Mouse (Mus musculus): ENCODE data around the gene Serinc2. TPM values are rescaled to one million over a fixed set of nuclear protein-coding genes. Genes with fewer than 3 reads are reported as not detected.

Serinc2 gene
- 54.8 and 77.5 TPM in 2 replicates for polyA plus RNA-seq (2012; rRNA removed)

DNA sequence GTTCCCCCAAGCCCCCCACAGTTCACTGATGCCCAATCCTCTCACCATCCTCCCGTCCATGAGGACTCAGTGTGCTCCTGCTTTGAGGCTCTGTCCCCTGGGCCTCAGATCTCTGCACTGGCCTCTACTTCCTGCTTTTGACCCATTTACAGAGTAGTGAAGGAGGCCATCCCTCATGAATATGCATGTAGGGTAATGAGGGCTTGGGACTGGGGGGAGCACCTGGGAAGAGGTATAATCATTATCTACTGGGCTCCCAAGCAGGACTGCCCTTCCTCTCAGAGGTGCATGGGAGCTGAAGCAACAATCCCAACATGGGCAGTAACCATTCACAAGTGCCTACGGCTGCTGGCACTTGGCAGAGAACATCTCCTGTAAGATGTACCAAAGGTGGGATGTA lies at the start of gene Serinc2:
Gene Serinc2, minus strand, starts transcription at position 101 of the 400 bp plus-strand sequence.
- Histone ChIP-seq H3K4me1 (ENCODE audit: control insufficient read depth, insufficient read depth, low read length) (no peaks in the 10 kb centered on the region), H3K36me3 (ENCODE audit: control insufficient read depth, insufficient read depth, low read length) (no peaks in the 10 kb centered on the region), H3K27me3 (replicated peaks; ENCODE audit: control insufficient read depth, insufficient read depth, low read length) (no peaks in the 10 kb centered on the region), H3K4me3 (ENCODE audit: insufficient read depth, low read depth, low read length) (no peak within 1 kb of the TSS), H3K27ac (ENCODE audit: insufficient read depth, low read depth, low read length) (no peak within 1 kb of the TSS)
- DNase-seq = no peak
- TF ChIP-seq POLR2A (IDR thresholded peaks at IDR 0.05; ENCODE audit: low read depth, low read length) (no peak), CTCF (conservative IDR thresholded peaks at IDR 0.05; ENCODE audit: insufficient read depth, insufficient read length, low read depth, low read length) (no peak)
- WGBS = 59% methylated on average over 2 of the region's 2 CpGs

DNA sequence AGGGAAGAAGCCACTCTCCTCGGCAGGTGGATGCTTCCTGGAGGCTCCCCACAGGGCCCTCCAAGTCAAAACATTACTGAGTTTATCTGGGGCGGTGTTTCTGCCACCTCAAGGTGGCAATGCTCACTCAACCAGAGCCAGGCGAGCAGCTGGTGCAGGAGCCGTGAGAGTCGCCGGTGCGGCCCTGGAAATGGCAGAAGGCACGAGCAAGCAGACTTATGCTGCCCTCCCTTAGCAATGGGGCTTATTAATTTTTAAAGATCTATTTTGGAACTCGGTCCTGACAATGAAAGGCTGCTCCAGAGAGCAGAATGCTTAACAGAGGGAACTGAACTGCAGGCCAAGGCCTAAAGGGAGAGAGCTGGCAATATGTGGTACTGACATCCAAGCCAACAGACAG lies 48.4 kb upstream of the Serinc2 start:
- DNase-seq = no peak
- peaks cover 6% of the 10 kb centered on the region; the same call in 1 of the 2 replicates for H3K4me1 ChIP-seq (ENCODE audit: control insufficient read depth, insufficient read depth, low read length)
- no peaks in the 10 kb centered on the region; the same call in 1 of the 2 replicates for H3K36me3 ChIP-seq (ENCODE audit: control insufficient read depth, insufficient read depth, low read length)
- no peak for TF ChIP-seq POLR2A (IDR thresholded peaks at IDR 0.05; ENCODE audit: low read depth, low read length)
- no peak for TF ChIP-seq CTCF (conservative IDR thresholded peaks at IDR 0.05; ENCODE audit: insufficient read depth, insufficient read length, low read depth, low read length)
- H3K27ac ChIP-seq (ENCODE audit: insufficient read depth, low read depth, low read length) = peak overlapping the region; percentile 14; the same call in 1 of the 2 replicates
- no peaks in the 10 kb centered on the region for H3K27me3 ChIP-seq (replicated peaks; ENCODE audit: control insufficient read depth, insufficient read depth, low read length)
- 34% methylated on average over 9 of the region's 9 CpGs for WGBS
- H3K4me3 ChIP-seq (ENCODE audit: insufficient read depth, low read depth, low read length) = no peak overlapping the region

DNA sequence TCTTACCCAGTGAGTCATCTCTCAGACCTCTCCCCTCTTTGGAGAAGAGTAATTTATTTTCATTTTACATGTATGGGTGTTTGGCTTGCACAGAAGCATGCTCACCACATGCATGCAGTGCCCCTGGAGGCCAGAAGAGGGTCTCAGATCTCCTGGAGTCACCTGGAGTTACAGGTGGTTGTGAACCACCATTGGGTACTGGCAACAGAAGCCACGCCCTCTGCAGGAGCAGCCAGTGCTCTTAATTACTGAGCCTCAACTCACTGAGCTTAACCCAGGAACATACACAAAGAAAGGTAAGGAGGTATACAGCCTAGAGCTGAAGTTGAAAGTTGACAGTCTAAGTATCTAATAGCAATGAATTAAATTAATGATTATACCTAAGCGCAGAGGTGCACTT lies 46.4 kb upstream of the Serinc2 start:
- WGBS = 92% methylated on average over 2 of the region's 2 CpGs
- DNase-seq = no peak
- Histone ChIP-seq H3K4me3 (ENCODE audit: insufficient read depth, low read depth, low read length) (no peak overlapping the region), H3K27ac (ENCODE audit: insufficient read depth, low read depth, low read length) (no peak overlapping the region), H3K27me3 (replicated peaks; ENCODE audit: control insufficient read depth, insufficient read depth, low read length) (no peaks in the 10 kb centered on the region), H3K4me1 (ENCODE audit: control insufficient read depth, insufficient read depth, low read length) (peaks cover 6% of the 10 kb centered on the region; the same call in 1 of the 2 replicates), H3K36me3 (ENCODE audit: control insufficient read depth, insufficient read depth, low read length) (no peaks in the 10 kb centered on the region; the same call in 1 of the 2 replicates)
- TF ChIP-seq POLR2A (IDR thresholded peaks at IDR 0.05; ENCODE audit: low read depth, low read length) (no peak), CTCF (conservative IDR thresholded peaks at IDR 0.05; ENCODE audit: insufficient read depth, insufficient read length, low read depth, low read length) (no peak)

GRCm38 (mm10) chr4:130323607-130324006 lies 44.6 kb upstream of the Serinc2 start:
- peaks cover 8% of the 10 kb centered on the region; the same call in 1 of the 2 replicates for H3K4me1 ChIP-seq (ENCODE audit: control insufficient read depth, insufficient read depth, low read length)
- H3K36me3 ChIP-seq (ENCODE audit: control insufficient read depth, insufficient read depth, low read length) = no peaks in the 10 kb centered on the region; the same call in 1 of the 2 replicates
- no peak for DNase-seq
- 67% methylated on average over 5 of the region's 5 CpGs for WGBS
- H3K27ac ChIP-seq (ENCODE audit: insufficient read depth, low read depth, low read length) = no peak overlapping the region
- TF ChIP-seq CTCF (conservative IDR thresholded peaks at IDR 0.05; ENCODE audit: insufficient read depth, insufficient read length, low read depth, low read length) (no peak), POLR2A (IDR thresholded peaks at IDR 0.05; ENCODE audit: low read depth, low read length) (no peak)
- H3K27me3 ChIP-seq (replicated peaks; ENCODE audit: control insufficient read depth, insufficient read depth, low read length) = no peaks in the 10 kb centered on the region
- H3K4me3 ChIP-seq (ENCODE audit: insufficient read depth, low read depth, low read length) = no peak overlapping the region

DNA sequence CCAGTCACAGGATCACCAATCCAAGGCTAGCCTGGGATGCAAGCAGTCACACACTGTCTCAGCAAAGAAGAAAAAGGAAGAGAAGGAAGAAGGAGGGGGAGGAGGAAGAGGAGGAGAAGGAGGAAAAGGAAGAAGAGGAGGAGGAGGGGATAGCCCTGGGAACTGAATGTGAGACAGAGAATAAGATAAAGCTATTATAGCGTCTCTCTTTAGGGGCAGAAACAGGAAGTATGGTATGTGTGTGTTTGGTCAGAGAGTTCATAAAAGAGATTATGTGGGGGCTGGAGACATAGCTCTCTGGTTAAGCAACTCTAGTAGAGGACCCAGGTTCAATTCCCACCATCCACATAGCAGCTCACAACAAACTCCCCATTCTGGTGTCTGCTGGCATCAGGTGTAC lies 44.2 kb upstream of the Serinc2 start:
- 75% methylated on average over 1 of the region's 1 CpGs for WGBS
- Histone ChIP-seq H3K27ac (ENCODE audit: insufficient read depth, low read depth, low read length) (no peak overlapping the region), H3K4me1 (ENCODE audit: control insufficient read depth, insufficient read depth, low read length) (peaks cover 11% of the 10 kb centered on the region; the same call in 1 of the 2 replicates), H3K4me3 (ENCODE audit: insufficient read depth, low read depth, low read length) (no peak overlapping the region), H3K36me3 (ENCODE audit: control insufficient read depth, insufficient read depth, low read length) (no peaks in the 10 kb centered on the region; the same call in 1 of the 2 replicates), H3K27me3 (replicated peaks; ENCODE audit: control insufficient read depth, insufficient read depth, low read length) (no peaks in the 10 kb centered on the region)
- TF ChIP-seq CTCF (conservative IDR thresholded peaks at IDR 0.05; ENCODE audit: insufficient read depth, insufficient read length, low read depth, low read length) (no peak), POLR2A (IDR thresholded peaks at IDR 0.05; ENCODE audit: low read depth, low read length) (no peak)
- DNase-seq = no peak

DNA sequence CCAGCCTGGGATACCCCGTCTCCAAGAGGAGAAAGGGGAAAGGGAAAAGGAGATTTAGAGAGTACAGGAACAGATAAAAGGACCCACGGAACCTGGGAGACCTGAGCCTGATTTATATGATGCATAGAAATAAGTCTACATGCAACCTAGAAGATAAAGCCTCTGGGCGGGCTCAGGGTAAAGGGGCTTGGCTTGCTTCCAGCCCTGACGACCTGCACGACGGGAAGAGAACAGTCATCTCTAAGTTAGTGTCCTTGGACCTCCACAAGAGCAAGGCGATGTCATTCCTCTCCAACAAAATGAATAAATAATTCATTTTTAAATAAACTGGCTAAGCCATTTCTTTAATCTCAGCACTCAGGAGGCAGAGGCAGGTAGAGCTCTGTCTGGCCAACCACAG lies 43.6 kb upstream of the Serinc2 start:
- 81% methylated on average over 7 of the region's 7 CpGs for WGBS

GRCm38 (mm10) chr4:130321640-130322039 lies 42.6 kb upstream of the Serinc2 start:
- no peaks in the 10 kb centered on the region; the same call in 1 of the 2 replicates for H3K36me3 ChIP-seq (ENCODE audit: control insufficient read depth, insufficient read depth, low read length)
- no peak for TF ChIP-seq POLR2A (IDR thresholded peaks at IDR 0.05; ENCODE audit: low read depth, low read length)
- no peak for TF ChIP-seq CTCF (conservative IDR thresholded peaks at IDR 0.05; ENCODE audit: insufficient read depth, insufficient read length, low read depth, low read length)

More for the DNA sequence above, 43.6 kb upstream of the Serinc2 start:
- Histone ChIP-seq H3K27me3 (replicated peaks; ENCODE audit: control insufficient read depth, insufficient read depth, low read length) (no peaks in the 10 kb centered on the region), H3K36me3 (ENCODE audit: control insufficient read depth, insufficient read depth, low read length) (no peaks in the 10 kb centered on the region; the same call in 1 of the 2 replicates), H3K4me1 (ENCODE audit: control insufficient read depth, insufficient read depth, low read length) (peaks cover 10% of the 10 kb centered on the region; the same call in 1 of the 2 replicates), H3K4me3 (ENCODE audit: insufficient read depth, low read depth, low read length) (no peak overlapping the region), H3K27ac (ENCODE audit: insufficient read depth, low read depth, low read length) (no peak overlapping the region)
- no peak for DNase-seq
- TF ChIP-seq POLR2A (IDR thresholded peaks at IDR 0.05; ENCODE audit: low read depth, low read length) (no peak), CTCF (conservative IDR thresholded peaks at IDR 0.05; ENCODE audit: insufficient read depth, insufficient read length, low read depth, low read length) (no peak)

More at GRCm38 (mm10) chr4:130321640-130322039, 42.6 kb upstream of the Serinc2 start:
- Histone ChIP-seq H3K27ac (ENCODE audit: insufficient read depth, low read depth, low read length) (no peak overlapping the region), H3K27me3 (replicated peaks; ENCODE audit: control insufficient read depth, insufficient read depth, low read length) (no peaks in the 10 kb centered on the region), H3K4me3 (ENCODE audit: insufficient read depth, low read depth, low read length) (no peak overlapping the region), H3K4me1 (ENCODE audit: control insufficient read depth, insufficient read depth, low read length) (peaks cover 10% of the 10 kb centered on the region; the same call in 1 of the 2 replicates)
- 85% methylated on average over 7 of the region's 7 CpGs for WGBS
- no peak for DNase-seq

All from kidney, adult 2 months (tissue).